Mouse (Mus musculus): Measurements from ENCODE around the gene Mbtd1. TPM values are rescaled to one million over a fixed set of nuclear protein-coding genes. Genes with fewer than 3 reads are reported as not detected.

The Mbtd1 gene
- polyA plus RNA-seq, 1 experiment: not detected

DNA sequence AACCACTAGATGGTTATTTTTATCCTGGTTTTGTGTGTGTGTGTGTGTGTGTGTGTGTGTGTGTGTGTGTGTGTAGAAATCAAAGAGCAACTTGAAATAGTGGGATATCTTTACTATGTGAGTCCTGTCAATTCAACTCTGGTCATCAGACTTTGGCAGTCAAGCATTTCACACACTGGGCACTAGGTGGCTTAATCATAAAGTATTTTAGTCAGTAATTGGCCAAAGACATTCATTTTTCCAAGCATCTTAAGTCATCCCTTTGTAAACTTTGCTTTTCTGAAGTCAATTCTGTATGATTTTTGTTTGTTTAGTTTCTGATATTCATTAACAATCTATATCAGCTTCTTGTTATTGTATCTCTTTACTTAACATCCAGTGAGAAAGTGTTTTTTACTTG lies 43.5 kb downstream of the Mbtd1 start:
- Histone ChIP-seq H3K4me3 (ENCODE audit: insufficient read depth, low read depth, low read length) (no peak overlapping the region), H3K4me1 (ENCODE audit: control insufficient read depth, insufficient read depth, low read length) (no peaks in the 10 kb centered on the region), H3K27ac (ENCODE audit: insufficient read depth, low read depth, low read length) (no peak overlapping the region)
- TF ChIP-seq CTCF (IDR thresholded peaks at IDR 0.05; ENCODE audit: insufficient read depth, low read depth, low read length) (no peak), POLR2A (IDR thresholded peaks at IDR 0.05; ENCODE audit: insufficient read depth, low read depth, low read length) (no peak)

DNA sequence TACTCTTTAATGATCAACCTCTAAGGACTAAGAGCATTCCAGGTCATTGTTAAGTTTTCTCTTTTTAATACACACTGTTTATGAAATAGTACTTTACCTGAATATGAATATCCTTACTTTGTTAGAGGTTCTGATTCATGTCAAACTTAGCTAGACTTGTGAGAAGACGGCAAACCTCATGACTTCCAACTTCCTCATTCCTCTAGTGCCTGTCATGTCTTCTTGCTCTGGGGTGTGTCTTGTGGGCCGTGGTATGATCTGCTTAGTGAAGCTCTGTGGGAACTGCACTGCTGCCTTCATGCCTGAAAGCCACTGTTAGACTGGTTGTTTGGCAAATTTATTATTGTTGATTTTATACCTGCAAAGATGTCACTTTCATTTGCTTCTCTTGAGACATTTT lies 55.3 kb downstream of the Mbtd1 start:
- Histone ChIP-seq H3K4me3 (ENCODE audit: insufficient read depth, low read depth, low read length) (no peak overlapping the region), H3K27ac (ENCODE audit: insufficient read depth, low read depth, low read length) (no peak overlapping the region), H3K4me1 (ENCODE audit: control insufficient read depth, insufficient read depth, low read length) (no peaks in the 10 kb centered on the region)
- WGBS: 80% methylated on average over 2 of the region's 2 CpGs
- no peak for TF ChIP-seq POLR2A (IDR thresholded peaks at IDR 0.05; ENCODE audit: insufficient read depth, low read depth, low read length)
- TF ChIP-seq CTCF (IDR thresholded peaks at IDR 0.05; ENCODE audit: insufficient read depth, low read depth, low read length): no peak

DNA sequence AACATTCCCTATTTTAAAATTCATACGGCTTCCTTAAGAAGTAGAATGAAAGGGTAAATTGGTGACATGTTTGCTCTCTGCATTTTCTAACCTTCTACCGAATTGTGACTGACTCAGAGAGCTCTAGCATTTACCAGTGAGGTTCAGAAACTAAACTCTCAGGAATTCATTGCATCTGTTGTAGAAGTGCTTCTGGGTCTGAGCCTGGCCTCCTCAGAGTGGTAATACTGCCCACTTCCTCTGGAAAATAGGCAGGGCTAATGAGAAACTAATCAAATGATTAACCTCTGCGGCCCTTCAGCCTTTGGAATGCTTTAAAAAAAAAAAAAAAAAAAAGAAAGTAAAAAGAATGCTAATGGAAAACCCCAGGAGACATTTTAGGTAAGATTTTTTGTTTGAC lies 59.3 kb downstream of the Mbtd1 start:
- TF ChIP-seq CTCF (IDR thresholded peaks at IDR 0.05; ENCODE audit: insufficient read depth, low read depth, low read length) (no peak), POLR2A (IDR thresholded peaks at IDR 0.05; ENCODE audit: insufficient read depth, low read depth, low read length) (no peak)
- Histone ChIP-seq H3K27ac (ENCODE audit: insufficient read depth, low read depth, low read length) (no peak overlapping the region), H3K4me3 (ENCODE audit: insufficient read depth, low read depth, low read length) (no peak overlapping the region), H3K4me1 (ENCODE audit: control insufficient read depth, insufficient read depth, low read length) (no peaks in the 10 kb centered on the region)
- 76% methylated on average over 3 of the region's 3 CpGs for WGBS

DNA sequence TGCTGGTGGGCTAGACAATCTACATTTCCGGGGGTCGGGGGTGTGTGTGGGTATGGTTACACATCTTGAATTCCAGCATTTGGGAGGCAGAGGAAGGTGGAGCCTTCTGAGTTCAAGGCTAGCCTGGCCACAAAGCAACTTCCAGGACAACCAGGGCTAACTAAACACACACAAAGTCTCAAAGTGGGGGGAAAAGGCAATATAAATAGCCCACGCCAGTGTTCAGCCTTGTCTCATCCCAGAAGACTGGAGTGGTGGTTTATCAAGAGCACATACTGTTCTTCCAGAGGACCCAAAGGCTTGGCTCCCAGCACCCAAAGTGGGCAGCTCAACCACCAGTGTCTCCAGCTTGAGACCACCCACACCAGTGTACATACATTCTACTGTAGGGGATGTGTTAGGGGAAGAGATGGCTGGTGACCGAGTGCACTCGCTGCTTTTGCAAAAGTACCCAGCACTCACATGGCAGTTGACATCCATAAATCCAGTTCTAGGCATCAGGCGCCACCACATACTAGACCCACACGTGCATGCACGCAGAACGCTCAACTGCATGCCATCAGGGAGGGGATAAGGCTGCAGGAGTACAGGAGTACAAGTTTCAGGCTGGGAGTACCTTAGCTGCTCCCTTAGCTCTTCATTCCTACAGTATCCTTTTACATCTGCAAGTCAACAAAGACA lies 63.4 kb downstream of the Mbtd1 start:
- TF ChIP-seq CTCF (IDR thresholded peaks at IDR 0.05; ENCODE audit: insufficient read depth, low read depth, low read length): no peak
- TF ChIP-seq POLR2A (IDR thresholded peaks at IDR 0.05; ENCODE audit: insufficient read depth, low read depth, low read length): no peak
- H3K27ac ChIP-seq (ENCODE audit: insufficient read depth, low read depth, low read length): no peak overlapping the region
- 0 out of 2 replicates have a peak, but pooled peaks cover 3% of the 10 kb centered on the region for H3K4me1 ChIP-seq (ENCODE audit: control insufficient read depth, insufficient read depth, low read length)
- WGBS: 92% methylated on average over 9 of the region's 9 CpGs
- H3K4me3 ChIP-seq (ENCODE audit: insufficient read depth, low read depth, low read length): no peak overlapping the region

DNA sequence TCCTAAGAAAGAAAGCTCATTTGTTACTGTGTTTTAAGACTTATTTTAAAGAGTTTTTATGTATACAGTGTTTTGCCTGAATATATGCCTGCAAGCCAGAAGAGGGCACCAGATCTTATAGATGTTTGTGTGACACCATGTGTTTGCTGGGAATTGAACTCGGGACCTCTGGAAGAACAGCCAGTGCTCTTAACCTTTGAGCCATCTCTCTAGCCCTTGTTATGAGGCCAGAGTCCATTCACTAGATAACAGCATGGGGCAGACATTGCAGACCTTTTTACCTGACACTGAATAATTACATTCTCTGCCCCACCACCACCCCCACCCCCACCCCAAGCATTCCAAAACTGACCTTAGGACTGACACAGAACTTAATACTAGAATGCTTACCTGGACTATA lies 64.4 kb downstream of the Mbtd1 start:
- H3K4me3 ChIP-seq (ENCODE audit: insufficient read depth, low read depth, low read length): no peak overlapping the region
- WGBS: 91% methylated on average over 1 of the region's 1 CpGs
- TF ChIP-seq POLR2A (IDR thresholded peaks at IDR 0.05; ENCODE audit: insufficient read depth, low read depth, low read length): no peak
- no peak for TF ChIP-seq CTCF (IDR thresholded peaks at IDR 0.05; ENCODE audit: insufficient read depth, low read depth, low read length)
- H3K4me1 ChIP-seq (ENCODE audit: control insufficient read depth, insufficient read depth, low read length): peaks cover 7% of the 10 kb centered on the region
- no peak overlapping the region for H3K27ac ChIP-seq (ENCODE audit: insufficient read depth, low read depth, low read length)

DNA sequence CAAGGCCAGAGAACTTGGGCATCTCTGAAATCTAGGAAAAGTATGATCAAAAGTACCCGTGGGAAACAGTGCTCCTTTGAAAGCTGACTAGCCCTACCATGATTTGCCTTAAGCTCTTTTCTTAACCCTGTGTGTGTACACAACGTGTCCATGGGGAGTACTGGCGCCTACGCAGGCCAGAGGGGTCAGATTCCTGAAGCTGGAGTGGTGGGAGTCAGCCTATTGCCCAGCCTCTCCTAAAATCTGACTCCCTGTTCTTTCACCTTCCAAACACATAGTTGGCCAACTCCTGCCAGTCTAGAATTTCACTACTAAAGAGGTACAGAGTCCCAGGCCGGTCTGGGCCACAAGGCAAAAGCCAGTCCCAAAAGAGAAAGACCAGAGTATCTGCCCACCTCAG lies 66.7 kb downstream of the Mbtd1 start:
- no peak for TF ChIP-seq POLR2A (IDR thresholded peaks at IDR 0.05; ENCODE audit: insufficient read depth, low read depth, low read length)
- TF ChIP-seq CTCF (IDR thresholded peaks at IDR 0.05; ENCODE audit: insufficient read depth, low read depth, low read length): no peak
- Histone ChIP-seq H3K27ac (ENCODE audit: insufficient read depth, low read depth, low read length) (no peak overlapping the region), H3K4me1 (ENCODE audit: control insufficient read depth, insufficient read depth, low read length) (peaks cover 16% of the 10 kb centered on the region), H3K4me3 (ENCODE audit: insufficient read depth, low read depth, low read length) (no peak overlapping the region)
- 76% methylated on average over 5 of the region's 5 CpGs for WGBS

DNA sequence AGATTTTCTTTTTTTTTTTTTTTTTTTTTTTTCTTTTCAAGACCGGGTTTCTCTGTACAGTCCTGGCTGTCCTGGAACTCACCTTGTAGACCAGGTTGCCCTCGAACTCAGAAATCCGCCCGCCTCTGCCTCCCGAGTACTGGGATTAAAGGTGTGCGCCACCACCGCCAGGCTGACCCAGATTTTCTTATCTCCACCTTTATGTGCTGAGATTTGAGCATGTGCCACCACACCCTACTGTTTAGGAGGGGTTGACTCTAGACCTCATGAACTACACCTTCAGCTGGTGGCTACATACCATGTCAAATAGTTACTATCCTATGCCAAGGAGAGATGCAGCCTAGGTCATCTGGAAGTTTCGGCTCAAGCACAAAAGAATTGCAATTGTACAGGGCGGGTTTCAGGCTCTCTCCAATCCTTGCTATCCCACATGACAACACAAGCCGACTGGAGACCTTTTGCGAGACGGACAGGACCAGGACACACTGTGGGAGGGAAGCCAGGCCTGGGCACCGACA lies 69.1 kb downstream of the Mbtd1 start:
- Histone ChIP-seq H3K4me3 (ENCODE audit: insufficient read depth, low read depth, low read length) (peak overlapping the region; percentile 79), H3K4me1 (ENCODE audit: control insufficient read depth, insufficient read depth, low read length) (peaks cover 19% of the 10 kb centered on the region), H3K27ac (ENCODE audit: insufficient read depth, low read depth, low read length) (no peak overlapping the region)
- 48% methylated on average over 13 of the region's 13 CpGs for WGBS
- TF ChIP-seq CTCF (IDR thresholded peaks at IDR 0.05; ENCODE audit: insufficient read depth, low read depth, low read length) (no peak), POLR2A (IDR thresholded peaks at IDR 0.05; ENCODE audit: insufficient read depth, low read depth, low read length) (no peak)

DNA sequence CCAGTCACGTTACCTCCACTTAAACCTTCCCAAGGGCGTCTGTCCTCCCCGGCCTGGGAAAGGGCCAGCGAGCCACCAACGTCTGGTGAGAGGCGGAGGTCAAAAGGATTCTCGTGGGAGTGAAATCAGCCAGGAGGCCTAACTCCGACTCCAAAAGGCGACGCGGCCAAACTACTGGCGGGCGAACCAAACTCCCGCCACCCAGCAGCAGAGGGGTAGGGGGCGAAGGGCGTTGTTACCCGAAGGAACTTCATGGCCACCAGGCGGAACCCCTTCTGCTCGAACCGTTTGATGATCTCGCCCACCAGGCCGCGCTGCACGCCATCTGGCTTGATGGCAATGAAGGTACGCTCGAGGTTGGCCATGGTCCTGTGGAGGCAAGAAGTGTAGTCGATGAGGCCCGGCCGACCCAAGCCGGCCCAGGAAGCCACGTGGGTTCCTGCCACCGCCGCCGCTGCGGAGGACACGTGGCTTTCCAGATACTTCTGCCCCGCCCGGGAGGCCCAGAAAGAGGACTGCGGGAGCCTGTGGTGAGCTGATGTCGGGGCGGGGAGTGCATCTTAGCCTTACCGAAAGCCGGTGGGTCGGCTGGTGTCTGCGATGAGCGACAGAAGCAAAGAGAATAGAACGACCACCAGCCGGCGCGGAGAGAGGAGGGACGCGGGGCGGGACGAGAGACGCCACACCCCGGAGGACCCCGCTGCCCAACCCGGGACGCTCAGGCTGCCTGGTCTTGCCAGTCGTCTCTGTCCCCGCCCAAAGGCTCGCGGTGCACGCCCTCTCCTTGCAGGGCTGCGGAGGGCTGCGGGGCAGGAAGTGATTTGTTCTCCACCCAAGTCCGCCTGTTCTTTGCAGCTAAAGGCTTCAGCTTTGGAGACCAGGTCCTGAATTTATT lies 69.9 kb downstream of the Mbtd1 start:
- TF ChIP-seq CTCF (IDR thresholded peaks at IDR 0.05; ENCODE audit: insufficient read depth, low read depth, low read length) (peak; percentile 36; the same call in 1 of the 2 replicates), POLR2A (IDR thresholded peaks at IDR 0.05; ENCODE audit: insufficient read depth, low read depth, low read length) (0 out of 2 replicates have a peak, but pooled peaks have one; percentile 29)
- Histone ChIP-seq H3K4me3 (ENCODE audit: insufficient read depth, low read depth, low read length) (peak overlapping the region; percentile 79), H3K4me1 (ENCODE audit: control insufficient read depth, insufficient read depth, low read length) (peaks cover 19% of the 10 kb centered on the region), H3K27ac (ENCODE audit: insufficient read depth, low read depth, low read length) (peak overlapping the region; percentile 55)
- WGBS: under 1% methylated on average over 67 of the region's 67 CpGs

DNA sequence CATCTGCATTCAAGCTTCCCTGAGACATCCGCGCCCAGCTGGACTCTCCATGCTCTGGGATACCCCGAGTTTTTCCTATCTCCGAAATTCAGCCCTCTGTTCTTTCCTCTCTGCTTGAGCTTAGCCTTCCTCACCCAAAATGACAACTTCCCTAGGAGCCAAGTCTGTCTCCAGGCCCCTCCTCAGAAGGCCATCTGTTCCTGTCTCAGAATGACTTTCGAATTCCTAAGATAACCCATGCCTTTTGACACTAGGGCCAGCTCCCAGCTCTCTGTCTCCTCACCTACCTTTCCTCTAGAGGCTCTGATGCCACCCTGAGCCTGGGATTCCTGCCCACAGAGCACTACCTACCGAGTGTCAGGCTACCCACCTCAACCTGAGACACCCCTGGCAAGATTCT lies 70.5 kb downstream of the Mbtd1 start, which contains the start of gene Nme2:
Gene Nme2 (minus strand): TSS at position 101 of the 400 bp plus-strand sequence.
- H3K4me3 ChIP-seq (ENCODE audit: insufficient read depth, low read depth, low read length): peak within 1 kb of the TSS; percentile 79
- TF ChIP-seq POLR2A (IDR thresholded peaks at IDR 0.05; ENCODE audit: insufficient read depth, low read depth, low read length) (no peak), CTCF (IDR thresholded peaks at IDR 0.05; ENCODE audit: insufficient read depth, low read depth, low read length) (no peak)

More for the DNA sequence above, 70.5 kb downstream of the Mbtd1 start, which contains the start of gene Nme2:
- H3K4me1 ChIP-seq (ENCODE audit: control insufficient read depth, insufficient read depth, low read length): peaks cover 19% of the 10 kb centered on the region
- 1% methylated on average over 6 of the region's 6 CpGs for WGBS
- peak within 1 kb of the TSS; percentile 55 for H3K27ac ChIP-seq (ENCODE audit: insufficient read depth, low read depth, low read length)

All from olfactory bulb, adult 2 months (tissue).